Mouse (Mus musculus): ENCODE results near the gene Cdca3. TPM values are rescaled to one million over a fixed set of nuclear protein-coding genes. Genes with fewer than 3 reads are reported as not detected.
"Not testable (repeated sequence)": the region's sequence is repeated elsewhere in the genome, so short reads cannot be mapped to it uniquely, and the experiment has no call there.

Cdca3 gene
- total RNA-seq, 2 experiments from 2014 or later = 13.5 to 14.3 TPM

GRCm38 (mm10) chr6:124809052-124809774, 20.1 kb upstream of the Cdca3 start:
- DNase-seq = peak; percentile 87

GRCm38 (mm10) chr6:124809775-124810538, 19.4 kb upstream of the Cdca3 start:
- peak; percentile 53 for DNase-seq

- not testable (repeated sequence) for DNase-seq
Observed at GRCm38 (mm10) chr6:124810566-124811402, 18.6 kb upstream of the Cdca3 start.

GRCm38 (mm10) chr6:124811403-124811665, 18.0 kb upstream of the Cdca3 start:
- DNase-seq = no peak

GRCm38 (mm10) chr6:124811701-124812560, 17.4 kb upstream of the Cdca3 start:
- DNase-seq = peak; percentile 9

- DNase-seq = peak; percentile 28
Observed at GRCm38 (mm10) chr6:124812848-124813247, 16.5 kb upstream of the Cdca3 start.

- peak; percentile 65 for DNase-seq
Observed at GRCm38 (mm10) chr6:124813496-124813895, 15.9 kb upstream of the Cdca3 start.

GRCm38 (mm10) chr6:124813933-124814332, 15.4 kb upstream of the Cdca3 start, which contains the start of gene Tpi1:
Gene Tpi1, minus strand, starts transcription at chr6:124814296.
- peak; percentile 87 for DNase-seq

GRCm38 (mm10) chr6:124814448-124814847, 14.9 kb upstream of the Cdca3 start:
- peak; percentile 19 for DNase-seq

- DNase-seq = no peak
Observed at GRCm38 (mm10) chr6:124814858-124815774, 14.2 kb upstream of the Cdca3 start.

- no peak for DNase-seq
Observed at GRCm38 (mm10) chr6:124816611-124817010, 12.7 kb upstream of the Cdca3 start.

GRCm38 (mm10) chr6:124817125-124817524, 12.2 kb upstream of the Cdca3 start:
- no peak for DNase-seq

GRCm38 (mm10) chr6:124817563-124817962, 11.8 kb upstream of the Cdca3 start:
- no peak for DNase-seq

- no peak for DNase-seq
Observed at GRCm38 (mm10) chr6:124817971-124818370, 11.4 kb upstream of the Cdca3 start.

- no peak for DNase-seq
Observed at GRCm38 (mm10) chr6:124820891-124821290, 8.5 kb upstream of the Cdca3 start.

GRCm38 (mm10) chr6:124822049-124822448, 7.3 kb upstream of the Cdca3 start:
- DNase-seq = no peak

GRCm38 (mm10) chr6:124828101-124828592, 1.2 kb upstream of the Cdca3 start:
- no peak for DNase-seq

- DNase-seq = peak; percentile 87
Observed at GRCm38 (mm10) chr6:124829799-124830700, 703 bp downstream of the Cdca3 start.

GRCm38 (mm10) chr6:124831199-124831598, 1.9 kb downstream of the Cdca3 start:
- not testable (repeated sequence) for DNase-seq
